Mouse (Mus musculus) adrenal gland, postnatal 4 days (tissue): ENCODE measurements around the gene Rhbdl1. TPM values are rescaled to one million over a fixed set of nuclear protein-coding genes. Genes with fewer than 3 reads are reported as not detected.

Experiments used
- DNase-seq, 2 experiments: peaks; one replicate each; pipeline ENCODE4 v3.0.0; 2021 to 2022; ENCODE audit warnings: low spot score in 2 of 2, mixed read lengths in 2 of 2
- total RNA-seq, 2 experiments: library from RNA; stranded (reverse); gene quantifications; 2 replicates each; pipeline ENCODE4 v1.2.3; 2021

Gene Rhbdl1
- total RNA-seq, 2 experiments from 2014 or later, result 19.3 to 21.4 TPM

DNA sequence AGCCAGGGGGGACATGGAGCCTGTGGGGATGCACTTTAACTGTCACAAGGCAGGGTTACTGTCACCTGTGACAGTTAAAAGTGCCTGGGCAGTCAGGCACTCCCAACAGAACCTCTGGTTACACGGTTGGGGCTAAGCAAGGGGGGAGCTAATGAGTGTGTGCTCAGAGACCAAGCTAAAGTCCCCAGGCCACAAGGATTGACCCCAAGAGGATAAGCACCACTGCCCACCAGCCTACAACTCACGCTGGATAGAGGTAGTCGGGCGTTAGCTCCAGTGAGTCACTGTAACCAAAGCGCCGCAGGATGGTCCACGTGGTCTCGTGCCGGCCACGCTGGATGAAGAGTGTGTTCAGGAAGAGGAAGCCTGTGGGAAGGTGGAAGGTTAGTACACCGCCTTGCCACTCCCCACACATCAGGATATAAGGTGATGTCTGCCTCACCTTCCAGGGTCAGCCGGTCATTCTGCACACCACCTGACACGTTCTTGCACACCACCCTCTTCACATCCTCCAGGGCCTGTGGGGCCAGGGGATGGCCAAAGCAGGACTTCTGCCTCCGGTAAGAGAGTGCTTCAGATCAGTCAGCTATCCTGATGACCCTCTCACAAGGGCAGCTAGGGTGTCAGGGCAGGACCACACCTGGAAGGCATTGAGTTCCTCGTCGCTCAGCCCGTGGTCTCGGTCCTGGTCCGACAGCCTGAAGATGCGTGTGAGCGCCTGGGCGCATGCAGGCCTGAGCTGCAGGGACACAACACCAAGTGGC lies 4.2 kb upstream of the Rhbdl1 start, which contains the start of gene Gm20683:
Gm20683 (minus strand) TSS at position 647 of the 764 bp plus-strand sequence.
- no peak for DNase-seq

DNA sequence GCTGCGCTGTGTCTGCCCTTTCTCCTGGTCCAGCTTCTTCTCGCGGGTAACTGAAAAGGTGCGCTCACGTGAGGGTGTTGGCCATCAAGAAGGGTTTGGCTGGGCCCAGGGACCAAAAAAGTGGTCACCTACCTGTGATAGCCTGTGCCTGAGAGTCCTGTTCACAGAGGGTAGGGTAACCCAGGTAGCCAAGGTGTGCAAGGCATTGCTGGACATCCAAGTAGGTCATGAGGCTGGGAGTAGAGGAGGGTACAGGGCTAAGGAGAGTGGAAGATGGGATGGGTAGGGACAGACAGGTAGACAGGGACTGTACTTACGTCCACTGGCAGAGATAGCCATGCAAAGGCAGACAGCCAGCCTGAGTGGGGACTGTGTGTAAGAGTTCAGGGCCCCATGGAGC lies 3.4 kb upstream of the Rhbdl1 start:
- no peak for DNase-seq

GRCm38 (mm10) chr17:25839455-25840235 lies 2.5 kb upstream of the Rhbdl1 start:
- DNase-seq, result no peak

DNA sequence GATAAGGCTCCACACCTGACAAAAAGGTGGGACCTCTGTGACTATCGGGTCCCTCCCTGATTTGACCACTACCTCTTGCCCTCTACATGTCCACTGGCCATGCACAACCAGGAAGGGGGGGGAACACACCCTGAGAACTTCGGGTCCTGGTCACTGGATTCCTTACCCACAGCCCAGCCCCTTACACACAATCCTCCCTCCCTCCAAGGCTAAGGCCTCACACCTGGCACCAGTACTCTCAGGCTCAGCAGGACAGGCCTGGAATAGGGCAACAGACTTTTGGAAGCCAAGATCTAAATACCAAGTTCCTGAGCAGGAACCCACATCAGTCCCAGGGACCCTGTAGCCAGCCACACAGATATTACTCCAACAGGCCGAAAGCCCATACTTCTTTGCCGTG lies 1.8 kb upstream of the Rhbdl1 start:
- DNase-seq, result no peak

DNA sequence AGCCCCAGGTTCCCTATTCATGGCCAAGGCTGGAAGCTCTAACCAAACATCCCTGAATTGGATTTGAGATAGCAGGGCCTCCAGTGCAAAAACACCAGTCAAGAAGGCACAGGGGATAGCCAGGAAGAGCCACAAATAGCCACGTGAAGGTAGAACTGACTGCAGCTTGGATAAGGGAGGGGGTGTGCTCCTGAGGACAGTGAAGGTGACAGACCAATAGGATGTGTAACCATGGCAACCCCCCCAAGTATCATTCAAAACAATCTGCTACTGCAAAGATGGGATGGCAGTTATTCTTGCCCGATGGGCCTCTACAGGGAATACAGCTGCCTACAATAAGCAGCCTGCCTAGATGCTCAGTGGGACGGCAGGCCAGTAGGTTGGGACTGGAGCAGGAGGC lies 438 bp upstream of the Rhbdl1 start:
- DNase-seq, result no peak

DNA sequence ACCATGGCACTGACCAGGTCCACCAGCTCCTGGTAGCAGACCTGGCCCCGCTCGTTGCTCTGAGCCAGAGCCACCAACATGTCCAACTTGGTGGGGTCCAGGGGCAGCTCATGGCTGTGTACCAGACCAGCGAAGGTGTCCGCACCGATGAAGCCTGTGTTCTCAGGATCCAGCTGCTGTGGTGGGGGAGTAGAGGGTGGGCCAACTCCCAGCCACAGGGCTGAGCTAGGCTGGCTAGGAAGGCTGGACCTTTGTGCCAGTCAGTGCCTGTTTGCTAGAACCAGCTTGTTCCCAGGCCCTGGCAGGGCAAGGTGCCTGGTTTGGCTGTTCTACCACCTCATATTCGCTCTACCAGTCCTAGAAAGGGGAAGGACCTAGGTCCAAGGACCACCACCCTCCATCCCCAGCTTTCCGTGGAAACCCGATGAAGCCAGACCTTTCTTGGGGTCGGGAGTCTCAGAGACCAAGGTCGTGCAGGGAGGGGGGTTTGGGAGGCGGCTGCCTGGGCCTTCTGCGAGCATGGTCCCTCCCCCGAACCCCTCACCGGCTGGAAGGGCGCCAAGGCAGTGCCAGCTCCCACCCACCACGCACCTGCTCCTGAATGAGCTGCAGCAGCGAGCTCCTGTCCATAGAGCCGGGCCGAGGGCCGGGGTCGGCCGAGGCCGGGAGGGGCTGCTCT lies 559 bp downstream of the Rhbdl1 start:
- DNase-seq, result no peak

DNA sequence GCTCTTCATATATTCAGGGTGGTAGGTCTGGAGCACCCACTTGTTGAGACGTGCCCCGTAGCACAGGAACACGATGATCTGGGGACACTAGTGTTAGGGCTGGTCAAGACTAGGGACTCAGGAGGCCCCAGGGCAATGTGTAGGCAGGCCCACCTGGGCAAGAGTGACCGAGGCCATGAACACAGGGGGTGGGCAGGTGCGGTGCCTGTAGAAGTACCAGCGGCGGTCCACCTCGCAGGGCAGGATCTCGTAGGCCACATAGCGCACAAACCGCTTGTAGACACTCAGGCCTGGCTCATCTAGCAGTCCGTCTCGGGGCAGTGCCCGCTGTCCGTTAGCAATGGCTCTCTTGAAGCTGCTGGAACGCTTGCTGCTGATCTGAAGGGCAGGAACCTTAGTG lies 1.3 kb downstream of the Rhbdl1 start:
- DNase-seq, result no peak

GRCm38 (mm10) chr17:25835301-25835700 lies 1.8 kb downstream of the Rhbdl1 start:
- DNase-seq, result no peak

DNA sequence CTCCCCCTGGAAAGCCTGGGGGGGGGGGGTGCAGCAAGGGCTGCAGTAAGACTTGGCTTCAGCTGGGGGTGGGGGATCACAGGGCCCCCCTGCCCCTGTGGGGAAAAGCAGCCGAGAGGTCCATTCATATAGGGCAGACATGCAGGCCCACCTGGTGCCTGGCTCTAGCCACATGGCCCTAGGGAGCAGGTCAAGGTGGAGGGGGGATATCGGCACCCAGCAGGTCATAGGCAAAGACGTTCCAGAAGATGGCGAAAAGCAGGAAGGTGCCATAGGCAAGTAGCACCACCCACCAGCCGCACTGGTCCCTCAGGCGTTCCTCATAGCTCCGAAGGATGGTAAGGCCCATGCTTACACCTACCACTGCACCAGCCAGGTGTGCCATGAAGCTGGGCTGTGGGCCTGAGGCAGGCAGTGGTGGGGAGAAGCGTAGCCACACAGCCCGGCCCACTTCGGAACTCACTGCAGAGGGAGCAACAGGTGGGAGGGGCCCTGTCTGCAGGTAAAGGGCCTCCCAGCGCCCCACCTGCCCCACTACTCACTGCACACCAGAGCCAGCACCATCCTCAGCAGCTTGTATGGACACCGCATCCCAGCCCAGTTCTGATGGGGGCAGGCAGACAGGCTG lies 2.4 kb downstream of the Rhbdl1 start:
- DNase-seq, result no peak

- DNase-seq, result no peak
Observed at GRCm38 (mm10) chr17:25833961-25834594, 3.0 kb downstream of the Rhbdl1 start.

DNA sequence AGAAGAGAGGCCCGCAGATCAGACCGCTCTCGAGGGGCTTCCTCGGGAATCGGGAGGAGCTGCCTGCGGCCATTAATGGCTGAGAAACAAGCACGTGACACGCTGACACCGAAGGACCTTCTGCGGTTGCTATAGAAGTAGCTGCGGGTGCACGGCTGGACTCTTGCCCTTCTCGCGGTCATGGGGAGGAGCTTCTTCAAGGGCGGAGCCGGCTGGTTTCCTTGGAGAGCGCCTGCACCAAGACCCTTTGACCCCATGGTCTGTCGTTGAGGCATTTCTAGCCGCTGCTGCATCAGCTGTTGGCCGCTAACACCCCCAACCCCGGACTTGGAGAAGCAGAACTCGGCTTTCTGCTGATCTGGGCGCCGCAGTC lies 3.8 kb downstream of the Rhbdl1 start, which contains the start of gene Stub1:
Stub1 (minus strand) TSS at position 114 of the 373 bp plus-strand sequence.
- peak in 1 of 2 experiments; percentile 62 for DNase-seq

GRCm38 (mm10) chr17:25832436-25833290 lies 4.4 kb downstream of the Rhbdl1 start:
- peak; percentile 97 to 99 for DNase-seq

DNA sequence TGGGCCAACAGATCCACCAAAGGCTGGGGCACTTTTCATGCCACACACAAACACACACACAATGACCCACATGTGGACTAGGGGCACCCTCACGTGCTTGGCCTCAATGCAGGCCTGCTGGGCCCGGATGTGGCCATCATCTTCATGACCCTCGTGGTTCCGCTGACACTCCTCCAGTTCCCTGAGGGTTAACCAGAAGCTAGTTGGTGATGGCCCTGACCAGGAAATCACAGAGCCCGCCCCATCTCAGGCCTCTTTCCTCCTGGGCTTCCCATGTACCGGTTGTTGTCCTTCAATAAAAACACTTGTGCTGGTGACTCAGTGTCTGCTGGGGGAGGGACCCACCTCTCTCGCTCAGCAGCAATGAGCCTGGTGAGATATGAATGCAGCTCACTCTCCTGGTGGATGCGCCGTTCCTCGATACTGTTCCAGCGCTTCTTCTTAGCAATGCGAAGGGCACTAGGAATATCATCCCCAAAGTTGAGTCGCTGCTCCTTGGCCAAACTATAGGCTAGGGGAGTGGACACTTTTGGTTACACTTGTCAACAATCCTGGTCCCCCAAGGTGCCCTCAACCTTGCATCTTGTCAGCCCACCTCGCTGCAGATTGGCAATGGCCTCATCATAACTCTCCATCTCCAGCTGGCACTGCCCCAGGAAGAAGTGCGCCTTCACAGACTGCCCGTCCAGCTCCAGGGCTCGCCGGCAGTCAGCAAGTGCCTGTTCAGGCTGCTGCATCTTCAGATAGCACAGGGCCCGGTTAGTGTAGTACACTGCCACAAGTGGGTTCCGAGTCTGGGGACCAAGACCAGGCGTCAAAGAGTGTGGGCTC lies 5.4 kb downstream of the Rhbdl1 start:
- DNase-seq, result no peak

DNA sequence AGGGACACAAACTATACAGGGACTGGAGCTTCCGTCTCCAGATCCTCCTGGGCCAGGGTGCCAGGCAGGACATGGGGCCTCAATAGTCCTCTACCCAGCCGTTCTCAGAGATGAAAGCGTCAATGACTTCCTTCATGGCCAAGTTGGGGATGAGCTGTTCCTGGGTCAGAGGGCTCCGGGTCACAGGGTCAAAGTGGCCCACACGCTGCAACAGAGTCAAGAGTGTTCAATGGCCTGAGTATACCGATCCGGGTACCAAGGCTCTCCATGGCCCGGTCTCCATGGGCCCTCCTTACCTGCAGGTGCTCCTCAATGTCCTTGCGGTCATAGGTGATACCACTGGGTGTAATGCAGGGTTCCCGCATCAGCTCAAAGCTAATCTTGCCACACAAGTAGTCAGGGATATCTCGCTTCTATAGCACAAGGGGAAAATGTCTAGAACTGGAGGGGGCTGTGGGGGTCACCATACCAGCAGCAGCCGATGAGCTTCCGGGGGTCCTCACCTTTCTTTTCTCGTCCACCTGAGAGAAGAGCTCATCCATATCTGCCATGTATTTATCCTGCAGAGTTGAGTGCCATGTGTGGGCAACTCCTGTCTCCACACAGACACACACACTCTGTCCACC lies 6.2 kb downstream of the Rhbdl1 start:
- DNase-seq, result no peak

- no peak for DNase-seq
Observed at GRCm38 (mm10) chr17:25830200-25830753, 6.8 kb downstream of the Rhbdl1 start.

GRCm38 (mm10) chr17:25829558-25830017 lies 7.5 kb downstream of the Rhbdl1 start:
- DNase-seq, result no peak

DNA sequence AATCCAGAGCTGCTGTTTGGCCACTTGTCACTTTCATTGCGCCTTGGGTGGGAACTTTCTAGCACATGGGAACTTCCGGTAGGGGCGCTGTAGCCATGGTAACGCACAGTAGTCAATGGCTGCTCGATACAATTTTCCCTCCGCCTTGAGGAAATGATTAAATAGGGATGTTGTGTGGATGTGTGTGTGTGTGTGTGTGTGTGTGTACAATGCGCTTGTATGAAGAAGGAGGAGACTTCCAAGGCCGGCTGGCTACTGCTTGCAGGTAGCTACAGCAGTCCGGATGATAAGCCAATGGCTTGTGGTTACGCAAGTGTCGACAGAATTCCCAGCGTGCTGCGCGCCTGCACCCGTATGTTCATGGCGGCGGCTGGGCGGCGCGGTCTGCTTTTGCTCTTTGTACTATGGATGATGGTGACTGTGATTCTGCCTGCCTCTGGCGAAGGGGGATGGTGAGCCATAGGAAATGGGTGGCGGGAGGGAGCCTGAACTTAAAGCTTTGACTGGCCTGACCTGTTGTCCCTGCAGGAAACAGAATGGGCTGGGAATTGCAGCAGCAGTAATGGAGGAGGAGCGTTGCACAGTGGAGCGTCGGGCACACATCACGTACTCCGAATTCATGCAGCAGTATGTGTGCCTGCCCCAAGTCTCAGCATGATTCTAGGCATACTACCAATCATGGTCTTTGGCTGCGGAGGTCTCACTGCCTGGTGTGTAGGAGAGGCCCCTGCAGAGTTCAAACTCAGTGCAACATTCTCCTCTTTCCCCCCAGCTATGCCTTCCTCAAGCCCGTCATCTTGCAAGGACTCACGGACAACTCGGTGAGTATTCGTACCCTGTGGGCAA lies 8.2 kb downstream of the Rhbdl1 start, which contains the start of gene Jmjd8:
Jmjd8 (plus strand) TSS at position 156 of the 846 bp plus-strand sequence.
- DNase-seq, result peak; percentile 50 to 61
